Mouse (Mus musculus): ENCODE measurements around the gene Thra. TPM values are rescaled to one million over a fixed set of nuclear protein-coding genes. Genes with fewer than 3 reads are reported as not detected.

The Thra gene
- polyA plus RNA-seq, 1 experiment from 2014 or later = 32.0 TPM

DNA sequence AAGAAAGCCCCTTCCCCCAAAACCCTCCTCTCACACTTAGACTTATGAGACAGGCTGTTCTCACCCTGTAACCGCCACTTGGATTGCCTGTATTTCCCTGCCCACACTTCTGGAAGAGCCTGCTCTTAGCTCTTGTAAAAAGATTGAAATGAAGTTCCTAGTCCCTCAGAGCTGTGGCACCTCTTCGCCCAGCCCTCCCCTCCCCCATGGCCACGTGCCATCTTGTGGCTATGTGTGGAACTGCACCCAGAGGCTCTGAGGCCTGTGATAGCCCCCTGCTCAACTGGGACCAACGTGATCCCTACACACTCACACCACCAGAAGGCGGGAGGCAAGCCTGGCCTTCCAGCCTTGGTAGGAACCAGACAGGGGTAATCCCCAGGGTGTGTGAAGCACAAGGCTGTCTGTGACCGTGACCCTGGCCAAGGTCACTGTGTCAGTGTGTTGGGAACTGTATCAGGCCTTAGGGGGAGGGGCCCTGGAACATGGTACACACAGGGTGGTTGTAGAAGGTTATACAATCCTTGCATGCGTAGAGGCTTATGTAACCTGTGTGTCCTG lies 14.3 kb downstream of the Thra start:
- no peaks in the 10 kb centered on the region for H3K27me3 ChIP-seq (replicated peaks)
- H3K4me1 ChIP-seq = peaks cover 69% of the 10 kb centered on the region
- ATAC-seq (ENCODE audit: extremely low read depth, insufficient number of reproducible peaks, low FRiP score, low TSS enrichment) = peak; percentile 27; the same call in 1 of the 2 replicates
- H3K9me3 ChIP-seq = no peaks in the 10 kb centered on the region
- peak overlapping the region; percentile 65 for H3K9ac ChIP-seq
- H3K4me3 ChIP-seq = no peak overlapping the region
- peak overlapping the region; percentile 18 for H3K4me2 ChIP-seq
- 19% methylated on average over 7 of the region's 7 CpGs for WGBS
- peak overlapping the region; percentile 92 for H3K27ac ChIP-seq (replicated peaks)
- peaks cover 49% of the 10 kb centered on the region for H3K36me3 ChIP-seq

- no peaks in the 10 kb centered on the region for H3K27me3 ChIP-seq (replicated peaks)
- H3K36me3 ChIP-seq = peaks cover 61% of the 10 kb centered on the region
- H3K27ac ChIP-seq (replicated peaks) = peak overlapping the region; percentile 30; the same call in 1 of the 2 replicates
- peak overlapping the region; percentile 57; the same call in 1 of the 2 replicates for H3K9ac ChIP-seq
- ATAC-seq (ENCODE audit: extremely low read depth, insufficient number of reproducible peaks, low FRiP score, low TSS enrichment) = no peak
- no peak overlapping the region for H3K4me2 ChIP-seq
- no peaks in the 10 kb centered on the region for H3K9me3 ChIP-seq
- WGBS = 77% methylated on average over 6 of the region's 6 CpGs
- no peak overlapping the region for H3K4me3 ChIP-seq
- peaks cover 57% of the 10 kb centered on the region for H3K4me1 ChIP-seq
Observed at GRCm38 (mm10) chr11:98755726-98756380, 15.4 kb downstream of the Thra start.

- H3K9ac ChIP-seq = no peak overlapping the region; the same call in 1 of the 2 replicates
- no peaks in the 10 kb centered on the region for H3K27me3 ChIP-seq (replicated peaks)
- ATAC-seq (ENCODE audit: extremely low read depth, insufficient number of reproducible peaks, low FRiP score, low TSS enrichment) = no peak
- H3K9me3 ChIP-seq = no peaks in the 10 kb centered on the region
- no peak overlapping the region for H3K27ac ChIP-seq (replicated peaks)
- peaks cover 69% of the 10 kb centered on the region for H3K36me3 ChIP-seq
- H3K4me1 ChIP-seq = peaks cover 49% of the 10 kb centered on the region
- H3K4me2 ChIP-seq = no peak overlapping the region
- WGBS = 70% methylated on average over 12 of the region's 12 CpGs
- no peak overlapping the region for H3K4me3 ChIP-seq
Observed at GRCm38 (mm10) chr11:98756711-98757110, 16.3 kb downstream of the Thra start.

DNA sequence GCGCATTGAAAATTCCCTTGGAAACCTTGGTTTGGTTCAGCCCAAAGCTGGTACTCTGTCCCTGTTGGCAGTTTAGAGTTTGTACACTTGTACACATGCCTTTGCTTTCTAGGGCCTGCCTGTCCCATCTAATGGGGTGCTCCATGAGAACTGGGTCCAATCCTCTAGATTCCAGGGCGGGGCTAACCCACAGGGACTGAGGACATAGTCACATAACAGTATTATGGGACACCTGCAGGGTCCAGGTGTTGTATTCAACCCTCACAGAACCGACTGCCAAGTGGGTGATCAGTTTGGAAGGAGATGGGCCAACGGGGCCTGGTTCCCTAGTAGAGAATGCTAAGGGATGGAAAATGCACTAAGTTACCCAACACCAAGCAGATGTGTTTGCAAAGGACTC lies 21.5 kb downstream of the Thra start:
- H3K36me3 ChIP-seq = peaks cover 84% of the 10 kb centered on the region

GRCm38 (mm10) chr11:98762756-98763501 lies 22.5 kb downstream of the Thra start:
- H3K9me3 ChIP-seq = no peaks in the 10 kb centered on the region
- no peak overlapping the region for H3K4me2 ChIP-seq
- no peak overlapping the region for H3K4me3 ChIP-seq
- no peaks in the 10 kb centered on the region for H3K27me3 ChIP-seq (replicated peaks)
- no peak overlapping the region for H3K9ac ChIP-seq
- no peak for ATAC-seq (ENCODE audit: extremely low read depth, insufficient number of reproducible peaks, low FRiP score, low TSS enrichment)
- H3K36me3 ChIP-seq = peaks cover 74% of the 10 kb centered on the region
- 59% methylated on average over 17 of the region's 17 CpGs for WGBS
- peaks cover 48% of the 10 kb centered on the region for H3K4me1 ChIP-seq
- peak overlapping the region; percentile 21; the same call in 1 of the 2 replicates for H3K27ac ChIP-seq (replicated peaks)

More for the DNA sequence above, 21.5 kb downstream of the Thra start:
- Histone ChIP-seq H3K9ac (peak overlapping the region; percentile 4; the same call in 1 of the 2 replicates), H3K4me2 (no peak overlapping the region), H3K4me1 (peaks cover 38% of the 10 kb centered on the region), H3K9me3 (no peaks in the 10 kb centered on the region), H3K27me3 (replicated peaks) (no peaks in the 10 kb centered on the region), H3K4me3 (no peak overlapping the region), H3K27ac (replicated peaks) (no peak overlapping the region)
- no peak for ATAC-seq (ENCODE audit: extremely low read depth, insufficient number of reproducible peaks, low FRiP score, low TSS enrichment)
- WGBS = 88% methylated on average over 4 of the region's 4 CpGs

GRCm38 (mm10) chr11:98763502-98763861 lies 23.0 kb downstream of the Thra start:
- H3K27ac ChIP-seq (replicated peaks) = no peak overlapping the region; the same call in 1 of the 2 replicates
- peaks cover 72% of the 10 kb centered on the region for H3K36me3 ChIP-seq
- peaks cover 54% of the 10 kb centered on the region for H3K4me1 ChIP-seq
- 83% methylated on average over 8 of the region's 8 CpGs for WGBS
- H3K4me3 ChIP-seq = no peak overlapping the region
- H3K27me3 ChIP-seq (replicated peaks) = no peaks in the 10 kb centered on the region
- H3K9me3 ChIP-seq = no peaks in the 10 kb centered on the region
- no peak for ATAC-seq (ENCODE audit: extremely low read depth, insufficient number of reproducible peaks, low FRiP score, low TSS enrichment)
- no peak overlapping the region for H3K4me2 ChIP-seq
- no peak overlapping the region for H3K9ac ChIP-seq

DNA sequence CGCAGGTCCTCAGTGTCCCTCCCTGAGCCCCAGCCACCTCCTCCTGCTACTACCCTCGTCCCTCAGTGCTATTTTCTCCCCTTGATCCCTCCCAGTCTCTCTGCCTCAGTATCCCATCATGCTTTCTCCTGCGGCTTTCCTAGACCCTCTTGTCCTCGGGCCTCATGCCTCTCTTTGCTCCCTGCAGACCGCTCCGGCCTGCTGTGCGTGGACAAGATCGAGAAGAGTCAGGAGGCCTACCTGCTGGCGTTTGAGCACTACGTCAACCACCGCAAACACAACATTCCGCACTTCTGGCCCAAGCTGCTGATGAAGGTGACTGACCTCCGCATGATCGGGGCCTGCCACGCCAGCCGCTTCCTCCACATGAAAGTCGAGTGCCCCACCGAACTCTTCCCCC lies 23.7 kb downstream of the Thra start:
- H3K36me3 ChIP-seq = peaks cover 72% of the 10 kb centered on the region
- H3K27ac ChIP-seq (replicated peaks) = no peak overlapping the region
- ATAC-seq (ENCODE audit: extremely low read depth, insufficient number of reproducible peaks, low FRiP score, low TSS enrichment) = no peak
- WGBS = 85% methylated on average over 18 of the region's 18 CpGs
- no peaks in the 10 kb centered on the region for H3K9me3 ChIP-seq
- H3K4me3 ChIP-seq = no peak overlapping the region
- H3K27me3 ChIP-seq (replicated peaks) = no peaks in the 10 kb centered on the region
- peak overlapping the region; percentile 33; the same call in 1 of the 2 replicates for H3K9ac ChIP-seq
- no peak overlapping the region for H3K4me2 ChIP-seq
- H3K4me1 ChIP-seq = peaks cover 60% of the 10 kb centered on the region

DNA sequence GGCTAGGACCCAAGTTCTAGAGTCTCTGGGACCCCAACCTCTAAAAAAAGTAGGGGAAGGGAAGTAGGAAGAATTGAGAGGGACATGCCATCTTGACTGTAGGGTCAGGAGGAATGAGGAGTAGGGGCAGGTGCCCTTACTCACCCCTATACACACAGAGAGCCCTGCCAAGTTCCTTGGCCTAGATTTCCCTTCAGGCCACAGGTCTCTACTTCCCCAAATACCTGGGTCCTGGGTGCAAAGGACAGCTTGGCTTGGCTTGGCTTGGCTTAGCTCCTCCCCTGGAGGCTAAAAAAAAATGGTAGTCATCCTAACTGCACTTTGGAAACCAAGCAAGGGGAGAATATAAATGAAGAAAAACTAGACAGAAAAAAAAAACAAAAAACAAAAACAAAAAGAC lies 24.3 kb downstream of the Thra start:
- peaks cover 74% of the 10 kb centered on the region for H3K36me3 ChIP-seq
- H3K9ac ChIP-seq = peak overlapping the region; percentile 33; the same call in 1 of the 2 replicates
- H3K9me3 ChIP-seq = no peaks in the 10 kb centered on the region
- peaks cover 66% of the 10 kb centered on the region for H3K4me1 ChIP-seq
- peak overlapping the region; percentile 95; the same call in 1 of the 2 replicates for H3K27ac ChIP-seq (replicated peaks)
- no peak overlapping the region for H3K4me2 ChIP-seq
- ATAC-seq (ENCODE audit: extremely low read depth, insufficient number of reproducible peaks, low FRiP score, low TSS enrichment) = no peak
- no peak overlapping the region for H3K4me3 ChIP-seq
- no peaks in the 10 kb centered on the region for H3K27me3 ChIP-seq (replicated peaks)

- Histone ChIP-seq H3K36me3 (peaks cover 74% of the 10 kb centered on the region), H3K9me3 (no peaks in the 10 kb centered on the region), H3K27me3 (replicated peaks) (no peaks in the 10 kb centered on the region), H3K9ac (peak overlapping the region; percentile 68), H3K4me1 (peaks cover 75% of the 10 kb centered on the region), H3K4me3 (no peak overlapping the region), H3K27ac (replicated peaks) (peak overlapping the region; percentile 95), H3K4me2 (peak overlapping the region; percentile 18)
- WGBS = 38% methylated on average over 8 of the region's 9 CpGs
- no peak for ATAC-seq (ENCODE audit: extremely low read depth, insufficient number of reproducible peaks, low FRiP score, low TSS enrichment)
Observed at GRCm38 (mm10) chr11:98765421-98766309, 25.2 kb downstream of the Thra start.

- Histone ChIP-seq H3K9me3 (no peaks in the 10 kb centered on the region), H3K4me1 (peaks cover 81% of the 10 kb centered on the region), H3K9ac (peak overlapping the region; percentile 83), H3K4me3 (no peak overlapping the region), H3K36me3 (peaks cover 74% of the 10 kb centered on the region), H3K27ac (replicated peaks) (peak overlapping the region; percentile 95), H3K27me3 (replicated peaks) (no peaks in the 10 kb centered on the region), H3K4me2 (peak overlapping the region; percentile 18; the same call in 1 of the 2 replicates)
- 40% methylated on average over 1 of the region's 2 CpGs for WGBS
- ATAC-seq (ENCODE audit: extremely low read depth, insufficient number of reproducible peaks, low FRiP score, low TSS enrichment) = no peak
Observed at GRCm38 (mm10) chr11:98766346-98766745, 25.9 kb downstream of the Thra start.

- Histone ChIP-seq H3K27me3 (replicated peaks) (no peaks in the 10 kb centered on the region), H3K4me3 (no peak overlapping the region), H3K36me3 (peaks cover 72% of the 10 kb centered on the region), H3K9me3 (no peaks in the 10 kb centered on the region), H3K4me1 (peaks cover 85% of the 10 kb centered on the region), H3K4me2 (peak overlapping the region; percentile 71), H3K9ac (peak overlapping the region; percentile 83), H3K27ac (replicated peaks) (peak overlapping the region; percentile 95)
- WGBS = 56% methylated on average over 5 of the region's 5 CpGs
- ATAC-seq (ENCODE audit: extremely low read depth, insufficient number of reproducible peaks, low FRiP score, low TSS enrichment) = no peak
Observed at GRCm38 (mm10) chr11:98766816-98767215, 26.4 kb downstream of the Thra start.

All from heart, embryonic 13.5 days (tissue).